Comparison of ENCODE assay signal across 20 mouse cellular contexts in genomic region chr4:139947341-139947740, GRCm38 (mm10). TPM values are rescaled to one million over a fixed set of nuclear protein-coding genes. Genes with fewer than 3 reads are reported as not detected.
DNase-seq lines count a peak whose midpoint lies in the region; ATAC-seq and TF ChIP-seq lines count a peak whose summit lies in the region.
"Had no signal": no experiment of that assay in that cellular context is flagged by ENCODE, and none has a peak within 500 bp of the region (broad histone marks: within the 10 kb centered on the region; RNA-seq: fewer than 3 reads in every experiment).

No protein-coding gene starts in this region.

- intact Hi-C loops in left cerebral cortex, adult 2 months (cut with DNase I), result loop anchor here (5.0 kb wide), 1 partner anchor 70 kb away; no protein-coding TSS in a partner anchor
- intact Hi-C loops in left cerebral cortex, postnatal 4 days (cut with DNase I), result no loop called here

- ATAC-seq in forebrain, postnatal 0 days, result no peak
- no peak for ATAC-seq in forebrain, embryonic 16.5 days
- ATAC-seq: CD4-positive, CD25-positive, alpha-beta regulatory T cell, adult 4 months; midbrain, embryonic 15.5 days had no signal

- H3K4me1 ChIP-seq in forebrain, postnatal 0 days (ENCODE audit: insufficient read depth), result no peaks in the 10 kb centered on the region; the same call in 1 of the 2 replicates
- peaks cover 13% of the 10 kb centered on the region for H3K4me1 ChIP-seq in forebrain, embryonic 16.5 days (replicated peaks; ENCODE audit: control insufficient read depth, insufficient read depth, low read length)
- H3K4me1 ChIP-seq: liver, embryonic 15.5 days had no signal

- no peak overlapping the region for H3K4me2 ChIP-seq in forebrain, postnatal 0 days (ENCODE audit: low read depth)
- H3K4me2 ChIP-seq in forebrain, embryonic 16.5 days (ENCODE audit: low read length), result no peak overlapping the region
- H3K4me2 ChIP-seq: embryonic facial prominence, embryonic 13.5 days; hindbrain, embryonic 14.5 days; liver, embryonic 15.5 days; midbrain, embryonic 15.5 days had no signal

- no peak for DNase-seq in forebrain, postnatal 0 days
- DNase-seq in left cerebral cortex, adult 2 months (ENCODE audit: extremely low spot score in 1 of 2, low spot score in 2 of 2), result no peak
- no peak for DNase-seq in left cerebral cortex, postnatal 4 days
- peak; percentile 16 for DNase-seq in lung, postnatal 36 days
- DNase-seq in lung, postnatal 10 days, result no peak
- no peak for DNase-seq in urinary bladder, postnatal 14 days (ENCODE audit: low spot score)
- DNase-seq in frontal cortex, postnatal 36 days (ENCODE audit: low spot score in 2 of 2), result no peak
- DNase-seq: adrenal gland, postnatal 36 days; cerebellum, adult 8-10 months; gastrocnemius, postnatal 25 days; heart, postnatal 10 days; kidney, adult 11 months had no signal

- no peak overlapping the region for H3K9ac ChIP-seq in forebrain, postnatal 0 days
- no peak overlapping the region for H3K9ac ChIP-seq in forebrain, embryonic 16.5 days (replicated peaks; ENCODE audit: low read depth, low read length)
- H3K9ac ChIP-seq: embryonic facial prominence, embryonic 13.5 days; hindbrain, embryonic 14.5 days; liver, embryonic 15.5 days; midbrain, embryonic 15.5 days had no signal

- H3K27ac ChIP-seq in forebrain, postnatal 0 days (ENCODE audit: low read depth, low read length), result no peak overlapping the region
- no peak overlapping the region for H3K27ac ChIP-seq in forebrain, embryonic 16.5 days (ENCODE audit: low read length)
- no peak overlapping the region for H3K27ac ChIP-seq in left cerebral cortex, adult 2 months
- H3K27ac ChIP-seq: heart, embryonic 10.5 days; liver, embryonic 15.5 days had no signal

- no peaks in the 10 kb centered on the region for H3K9me3 ChIP-seq in forebrain, postnatal 0 days (ENCODE audit: low read length)
- peaks cover 3% of the 10 kb centered on the region; the same call in 1 of the 2 replicates for H3K9me3 ChIP-seq in forebrain, embryonic 16.5 days (ENCODE audit: control insufficient read depth, low read length)
- H3K9me3 ChIP-seq: heart, embryonic 10.5 days; liver, embryonic 15.5 days had no signal

- H3K4me3 ChIP-seq in forebrain, postnatal 0 days (ENCODE audit: low read depth, low read length), result no peak overlapping the region
- H3K4me3 ChIP-seq in forebrain, embryonic 16.5 days (replicated peaks; ENCODE audit: low read length), result no peak overlapping the region
- H3K4me3 ChIP-seq in left cerebral cortex, adult 2 months, result no peak overlapping the region
- H3K4me3 ChIP-seq: embryonic facial prominence, embryonic 13.5 days; heart, embryonic 10.5 days; liver, embryonic 15.5 days; midbrain, embryonic 15.5 days had no signal

- peak; percentile 39 for TF ChIP-seq CTCF in forebrain, postnatal 0 days (IDR thresholded peaks at IDR 0.05; ENCODE audit: low read depth)
- TF ChIP-seq CTCF in left cerebral cortex, adult 2 months (IDR thresholded peaks at IDR 0.05), result peak; percentile 33

- H3K27me3 ChIP-seq in forebrain, postnatal 0 days (ENCODE audit: insufficient read depth, low read length), result no peaks in the 10 kb centered on the region
- H3K27me3 ChIP-seq in forebrain, embryonic 16.5 days (replicated peaks; ENCODE audit: control insufficient read depth, insufficient read depth, low read length), result no peaks in the 10 kb centered on the region
- H3K27me3 ChIP-seq: embryonic facial prominence, embryonic 13.5 days; midbrain, embryonic 15.5 days had no signal

- 97% methylated on average over 2 of the region's 2 CpGs for WGBS in forebrain, postnatal 0 days
- WGBS in forebrain, embryonic 16.5 days, result 97% methylated on average over 2 of the region's 2 CpGs

- no peaks in the 10 kb centered on the region for H3K36me3 ChIP-seq in forebrain, postnatal 0 days (ENCODE audit: insufficient read depth)
- no peaks in the 10 kb centered on the region; the same call in 1 of the 2 replicates for H3K36me3 ChIP-seq in forebrain, embryonic 16.5 days (ENCODE audit: control insufficient read depth, insufficient read depth)
- H3K36me3 ChIP-seq: embryonic facial prominence, embryonic 13.5 days; heart, embryonic 10.5 days; liver, embryonic 15.5 days; midbrain, embryonic 15.5 days had no signal

RNA-seq across cellular contexts. Expression of gene Klhdc7a, which starts 20.5 kb away (rescaled TPM):
- 0.92 and 1.0 TPM in 2 replicates for total RNA-seq in forebrain, postnatal 0 days (2014; rRNA removed)
- polyA plus RNA-seq in forebrain, postnatal 0 days (2015; fragmentation: Nextera tagmentation; extraction: Ambion mirVana), result 0.19 and 0.27 TPM in 2 replicates
- 0.29 and 0.53 TPM in 2 replicates for polyA plus RNA-seq in forebrain, embryonic 16.5 days (2015; fragmentation: Nextera tagmentation; extraction: Ambion mirVana)
- total RNA-seq in left cerebral cortex, adult 2 months (2021), result 1 to 10 TPM; 9.4 to 9.6 TPM
- 1 to 10 TPM; 1.0 to 1.2 TPM for total RNA-seq in left cerebral cortex, postnatal 4 days (2021)
- total RNA-seq: megakaryocyte, adult 5-6 weeks had no signal
